Mouse (Mus musculus): ENCODE data around the gene Lrrc51.

DNA sequence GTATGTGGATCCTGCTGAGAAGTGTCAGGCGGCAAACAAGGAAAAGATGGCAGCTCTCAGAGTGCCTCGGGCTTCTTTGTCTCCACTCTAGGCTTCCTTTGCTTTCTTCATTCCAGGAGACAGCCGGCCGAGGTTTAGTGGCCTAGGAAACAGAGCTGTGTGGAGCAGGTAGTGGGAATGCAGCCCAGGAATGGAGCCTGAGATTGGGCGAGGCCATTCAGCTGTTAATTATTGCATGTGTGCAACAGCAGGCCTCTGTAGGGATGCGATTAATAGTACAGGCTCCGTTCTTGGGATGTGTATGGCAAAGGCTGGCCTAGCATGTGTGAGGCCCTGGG, 64.6 kb downstream of the Lrrc51 start:
- TF ChIP-seq CTCF (IDR thresholded peaks at IDR 0.05; ENCODE audit: low read depth, low read length) (no peak), TAL1 (conservative IDR thresholded peaks at IDR 0.05; ENCODE audit: low read depth, low read length) (no peak), GATA1 (IDR thresholded peaks at IDR 0.05; ENCODE audit: borderline replicate concordance, low read length) (no peak), POLR2AphosphoS5 (IDR thresholded peaks at IDR 0.05; ENCODE audit: insufficient replicate concordance, low read depth, low read length) (no peak), GATA2 (IDR thresholded peaks at IDR 0.05; ENCODE audit: borderline replicate concordance, low read depth, low read length) (no peak)
